15 mouse cellular contexts compared by ENCODE assay signal in genomic region chr7:98889211-98889610, GRCm38 (mm10). TPM values are rescaled to one million over a fixed set of nuclear protein-coding genes. Genes with fewer than 3 reads are reported as not detected.
DNase-seq lines count a peak whose midpoint lies in the region; ATAC-seq lines count a peak whose summit lies in the region.
"Had no signal": no experiment of that assay in that cellular context is flagged by ENCODE, and none has a peak within 500 bp of the region (broad histone marks: within the 10 kb centered on the region; RNA-seq: fewer than 3 reads in every experiment).

No protein-coding gene starts in this region.

- peak overlapping the region; percentile 2 for H3K27ac ChIP-seq in neural tube, embryonic 11.5 days (ENCODE audit: low read depth, low read length)
- H3K27ac ChIP-seq in hindbrain, embryonic 14.5 days, result peak overlapping the region; percentile 69
- H3K27ac ChIP-seq in midbrain, embryonic 15.5 days, result peak overlapping the region; percentile 65
- H3K27ac ChIP-seq: embryonic facial prominence, embryonic 10.5 days; heart, embryonic 15.5 days had no signal

- H3K9me3 ChIP-seq in neural tube, embryonic 11.5 days (ENCODE audit: control insufficient read depth, low read length), result no peaks in the 10 kb centered on the region
- H3K9me3 ChIP-seq in hindbrain, embryonic 14.5 days (ENCODE audit: control insufficient read depth, low read length), result no peaks in the 10 kb centered on the region
- no peaks in the 10 kb centered on the region for H3K9me3 ChIP-seq in midbrain, embryonic 15.5 days
- H3K9me3 ChIP-seq: embryonic facial prominence, embryonic 10.5 days; heart, embryonic 15.5 days had no signal

- WGBS in neural tube, embryonic 11.5 days, result 33% methylated on average over 7 of the region's 7 CpGs
- 24% methylated on average over 7 of the region's 7 CpGs for WGBS in hindbrain, embryonic 14.5 days
- 29% methylated on average over 7 of the region's 7 CpGs for WGBS in midbrain, embryonic 15.5 days

- intact Hi-C loops in left cerebral cortex, postnatal 36 days (cut with DNase I), result no loop called here

- ATAC-seq in neural tube, embryonic 11.5 days (ENCODE audit: insufficient read depth, low FRiP score, low TSS enrichment), result peak; percentile 71
- ATAC-seq in hindbrain, embryonic 14.5 days (ENCODE audit: low FRiP score), result peak; percentile 52
- ATAC-seq in midbrain, embryonic 15.5 days (replicated peaks), result peak; percentile 48

- no peak overlapping the region for H3K4me2 ChIP-seq in neural tube, embryonic 11.5 days (ENCODE audit: low read depth)
- H3K4me2 ChIP-seq in hindbrain, embryonic 14.5 days (replicated peaks), result 0 out of 2 replicates have a peak overlapping the region, but pooled peaks have one; percentile 2
- H3K4me2 ChIP-seq in midbrain, embryonic 15.5 days, result no peak overlapping the region
- H3K4me2 ChIP-seq: heart, embryonic 15.5 days had no signal

- peak; percentile 39 for DNase-seq in neural tube, embryonic 11.5 days (ENCODE audit: low spot score)
- no peak for DNase-seq in neural tube, embryonic 10.5 days (ENCODE audit: extremely low spot score, low spot score)
- no peak for DNase-seq in hindbrain, embryonic 14.5 days (ENCODE audit: low spot score)
- no peak for DNase-seq in adrenal gland, postnatal 14 days
- DNase-seq in frontal cortex, adult 2 months (ENCODE audit: extremely low spot score in 1 of 2, low spot score in 1 of 2), result no peak
- no peak for DNase-seq in left cerebral cortex, postnatal 36 days (ENCODE audit: low spot score in 2 of 2)
- DNase-seq: cerebellum, postnatal 25 days; heart, adult 18-20 months; kidney, adult 8-10 months; kidney, postnatal 36 days; lung, adult 2 months; lung, postnatal 36 days had no signal

- no peaks in the 10 kb centered on the region for H3K27me3 ChIP-seq in neural tube, embryonic 11.5 days (ENCODE audit: control insufficient read depth, insufficient read depth, low read length)
- H3K27me3 ChIP-seq in hindbrain, embryonic 14.5 days (ENCODE audit: control insufficient read depth, insufficient read depth, low read length), result no peaks in the 10 kb centered on the region
- no peaks in the 10 kb centered on the region for H3K27me3 ChIP-seq in midbrain, embryonic 15.5 days (replicated peaks)
- H3K27me3 ChIP-seq: heart, embryonic 15.5 days had no signal

- no peak overlapping the region for H3K4me3 ChIP-seq in neural tube, embryonic 11.5 days (ENCODE audit: low read depth, low read length)
- H3K4me3 ChIP-seq in hindbrain, embryonic 14.5 days (replicated peaks; ENCODE audit: low read length), result no peak overlapping the region
- H3K4me3 ChIP-seq in midbrain, embryonic 15.5 days, result no peak overlapping the region
- H3K4me3 ChIP-seq: embryonic facial prominence, embryonic 10.5 days; heart, embryonic 15.5 days had no signal

- H3K4me1 ChIP-seq in neural tube, embryonic 11.5 days (ENCODE audit: control insufficient read depth, insufficient read depth, low read length), result peaks cover 21% of the 10 kb centered on the region
- H3K4me1 ChIP-seq in hindbrain, embryonic 14.5 days (replicated peaks; ENCODE audit: control insufficient read depth, insufficient read depth, low read length), result peaks cover 32% of the 10 kb centered on the region
- peaks cover 39% of the 10 kb centered on the region for H3K4me1 ChIP-seq in midbrain, embryonic 15.5 days

- no peak overlapping the region for H3K9ac ChIP-seq in neural tube, embryonic 11.5 days (ENCODE audit: low read length)
- no peak overlapping the region for H3K9ac ChIP-seq in hindbrain, embryonic 14.5 days
- H3K9ac ChIP-seq in midbrain, embryonic 15.5 days, result no peak overlapping the region
- H3K9ac ChIP-seq: heart, embryonic 15.5 days had no signal

- H3K36me3 ChIP-seq in neural tube, embryonic 11.5 days (ENCODE audit: control insufficient read depth, insufficient read depth, low read length), result no peaks in the 10 kb centered on the region
- no peaks in the 10 kb centered on the region for H3K36me3 ChIP-seq in hindbrain, embryonic 14.5 days (replicated peaks; ENCODE audit: control insufficient read depth, insufficient read depth)
- no peaks in the 10 kb centered on the region for H3K36me3 ChIP-seq in midbrain, embryonic 15.5 days (replicated peaks)
- H3K36me3 ChIP-seq: heart, embryonic 15.5 days had no signal

RNA-seq across cellular contexts. Expression of gene Wnt11, which starts 54.3 kb away (rescaled TPM):
- polyA plus RNA-seq in neural tube, embryonic 11.5 days (2014; fragmentation: Nextera tagmentation; extraction: Ambion mirVana), result 6.9 and 7.0 TPM in 2 replicates
- polyA plus RNA-seq in hindbrain, embryonic 14.5 days (2014; fragmentation: Nextera tagmentation; extraction: Ambion mirVana), result 2.0 and 2.3 TPM in 2 replicates
- 0.99 and 1.0 TPM in 2 replicates for polyA plus RNA-seq in midbrain, embryonic 15.5 days (2015; fragmentation: Nextera tagmentation; extraction: Ambion mirVana)
- total RNA-seq in adrenal gland, postnatal 14 days (2021), result 1.8 and 7.4 TPM in 2 replicates
- 0.82 and 0.90 TPM in 2 replicates for polyA plus RNA-seq in frontal cortex, adult 2 months (2012; rRNA removed)
- under 1 TPM; 0.39 to 0.63 TPM for total RNA-seq in left cerebral cortex, postnatal 36 days (2021)

Comparison
In these comparisons a context has a peak if more than half of its experiments do, and no peak if none do; other contexts are left out.
1. H3K27ac ChIP-seq: peak in every context shown above with its lines; median percentile 69 in hindbrain, embryonic 14.5 days; 65 in midbrain, embryonic 15.5 days; 2 in neural tube, embryonic 11.5 days.